Mouse (Mus musculus): ENCODE measurements around the gene Wipf3. TPM values are rescaled to one million over a fixed set of nuclear protein-coding genes. Genes with fewer than 3 reads are reported as not detected.

Wipf3 gene
- total and polyA plus RNA-seq, 3 experiments: 0.64 to 1.3 (median 1.2) TPM

GRCm38 (mm10) chr6:54434171-54434570 is 4.8 kb downstream of the Wipf3 start:
- H3K27me3 ChIP-seq (replicated peaks): peaks cover 10% of the 10 kb centered on the region

DNA sequence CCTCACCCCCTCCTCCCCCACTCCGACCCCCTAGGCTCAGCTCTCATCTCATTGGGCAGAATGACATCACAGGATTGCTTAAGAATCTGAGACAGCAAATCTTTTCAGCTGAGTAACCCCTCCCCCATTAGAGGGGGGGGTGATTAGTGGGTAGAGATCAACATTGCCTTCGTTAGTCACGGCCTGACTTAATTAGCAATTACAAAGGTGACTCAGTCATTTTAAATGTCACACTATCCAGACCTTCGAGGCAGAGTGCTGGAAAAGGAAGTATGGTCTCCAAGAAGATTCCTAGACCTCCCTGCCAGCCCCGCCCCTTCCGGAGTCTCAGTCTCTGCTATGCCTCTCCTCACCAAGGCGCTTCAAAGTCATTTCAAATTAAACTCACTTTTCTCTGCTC is 6.3 kb downstream of the Wipf3 start:
- DNase-seq (ENCODE audit: extremely low read depth): no peak
- no peak for TF ChIP-seq IRF4 (IDR thresholded peaks at IDR 0.05; ENCODE audit: low read depth, low read length)
- no peak for TF ChIP-seq CHD1 (IDR thresholded peaks at IDR 0.05; ENCODE audit: low read depth, low read length)
- no peak for TF ChIP-seq ETS1 (conservative IDR thresholded peaks at IDR 0.05; ENCODE audit: low read depth, low read length)
- no peaks in the 10 kb centered on the region for H3K79me2 ChIP-seq (replicated peaks; ENCODE audit: control insufficient read depth, extremely low read depth, insufficient read depth, poor library complexity, severe bottlenecking)
- H3K27ac ChIP-seq (ENCODE audit: insufficient read depth, low read depth): no peak overlapping the region
- H3K27me3 ChIP-seq (replicated peaks): no peaks in the 10 kb centered on the region
- H3K4me3 ChIP-seq (replicated peaks in 1 of 3; ENCODE audit: low read depth in 2 of 3, low read length in 2 of 3, poor library complexity in 1 of 3): no peak overlapping the region
- in situ Hi-C loops (cut with MboI; ENCODE audit: low pct_ligation_motif_present, low pct_unique_long_range_greater_than_20kb, low sequenced_read_pairs): no loop called here
- H3K4me2 ChIP-seq (ENCODE audit: insufficient read depth, low read depth, poor library complexity, severe bottlenecking): no peak overlapping the region
- H3K4me1 ChIP-seq (ENCODE audit: control insufficient read depth in 1 of 2, insufficient read depth in 2 of 2): peaks cover 21 to 74% of the 10 kb centered on the region in 2 experiments
- no peaks in the 10 kb centered on the region for H3K9me3 ChIP-seq (replicated peaks; ENCODE audit: low read length)
- dilution Hi-C loops (cut with MboI; ENCODE audit: extremely low pct_ligation_motif_present, extremely low pct_unique_long_range_greater_than_20kb, low sequenced_read_pairs): no loop called here
- no peak overlapping the region for H3K9ac ChIP-seq (ENCODE audit: insufficient read depth, low read depth)
- H3K36me3 ChIP-seq (replicated peaks in 1 of 2; ENCODE audit: control insufficient read depth in 1 of 2, insufficient read depth in 1 of 2, low read length in 1 of 2): no peaks in the 10 kb centered on the region

More at GRCm38 (mm10) chr6:54434171-54434570, 4.8 kb downstream of the Wipf3 start:
- Histone ChIP-seq H3K4me2 (ENCODE audit: insufficient read depth, low read depth, poor library complexity, severe bottlenecking) (no peak overlapping the region), H3K4me3 (replicated peaks in 1 of 3; ENCODE audit: low read depth in 2 of 3, low read length in 2 of 3, poor library complexity in 1 of 3) (no peak overlapping the region), H3K27ac (ENCODE audit: insufficient read depth, low read depth) (no peak overlapping the region), H3K36me3 (replicated peaks in 1 of 2; ENCODE audit: control insufficient read depth in 1 of 2, insufficient read depth in 1 of 2, low read length in 1 of 2) (no peaks in the 10 kb centered on the region), H3K4me1 (ENCODE audit: control insufficient read depth in 1 of 2, insufficient read depth in 2 of 2) (peaks cover 17 to 77% of the 10 kb centered on the region in 2 experiments), H3K79me2 (replicated peaks; ENCODE audit: control insufficient read depth, extremely low read depth, insufficient read depth, poor library complexity, severe bottlenecking) (no peaks in the 10 kb centered on the region), H3K9ac (ENCODE audit: insufficient read depth, low read depth) (no peak overlapping the region), H3K9me3 (replicated peaks; ENCODE audit: low read length) (no peaks in the 10 kb centered on the region)
- TF ChIP-seq ZNF384 (IDR thresholded peaks at IDR 0.05; ENCODE audit: low read depth, low read length) (peak; percentile 18; the same call in 1 of the 2 replicates), ETS1 (conservative IDR thresholded peaks at IDR 0.05; ENCODE audit: low read depth, low read length) (no peak)
- in situ Hi-C loops (cut with MboI; ENCODE audit: low pct_ligation_motif_present, low pct_unique_long_range_greater_than_20kb, low sequenced_read_pairs) (no loop called here), dilution Hi-C loops (cut with MboI; ENCODE audit: extremely low pct_ligation_motif_present, extremely low pct_unique_long_range_greater_than_20kb, low sequenced_read_pairs) (no loop called here)
- DNase-seq (ENCODE audit: extremely low read depth): no peak

- no peaks in the 10 kb centered on the region for H3K9me3 ChIP-seq (replicated peaks; ENCODE audit: low read length)
- H3K4me3 ChIP-seq (replicated peaks in 1 of 3; ENCODE audit: low read depth in 2 of 3, low read length in 2 of 3, poor library complexity in 1 of 3): no peak overlapping the region
- DNase-seq (ENCODE audit: extremely low read depth): no peak
- peaks cover 21 to 70% of the 10 kb centered on the region in 2 experiments for H3K4me1 ChIP-seq (ENCODE audit: control insufficient read depth in 1 of 2, insufficient read depth in 2 of 2)
- no peak overlapping the region for H3K9ac ChIP-seq (ENCODE audit: insufficient read depth, low read depth)
- H3K4me2 ChIP-seq (ENCODE audit: insufficient read depth, low read depth, poor library complexity, severe bottlenecking): no peak overlapping the region
- in situ Hi-C loops (cut with MboI; ENCODE audit: low pct_ligation_motif_present, low pct_unique_long_range_greater_than_20kb, low sequenced_read_pairs) (no loop called here), dilution Hi-C loops (cut with MboI; ENCODE audit: extremely low pct_ligation_motif_present, extremely low pct_unique_long_range_greater_than_20kb, low sequenced_read_pairs) (no loop called here)
- no peaks in the 10 kb centered on the region for H3K36me3 ChIP-seq (replicated peaks in 1 of 2; ENCODE audit: control insufficient read depth in 1 of 2, insufficient read depth in 1 of 2, low read length in 1 of 2)
- H3K79me2 ChIP-seq (replicated peaks; ENCODE audit: control insufficient read depth, extremely low read depth, insufficient read depth, poor library complexity, severe bottlenecking): no peaks in the 10 kb centered on the region
- no peak overlapping the region for H3K27ac ChIP-seq (ENCODE audit: insufficient read depth, low read depth)
- H3K27me3 ChIP-seq (replicated peaks): no peaks in the 10 kb centered on the region
- TF ChIP-seq RAD21 (IDR thresholded peaks at IDR 0.05; ENCODE audit: low read depth, low read length) (no peak), MXI1 (IDR thresholded peaks at IDR 0.05; ENCODE audit: low read depth, low read length) (no peak), TBP (conservative IDR thresholded peaks at IDR 0.05; ENCODE audit: low read depth, low read length) (no peak), PAX5 (IDR thresholded peaks at IDR 0.05; ENCODE audit: low read length) (no peak), JUN (IDR thresholded peaks at IDR 0.05; ENCODE audit: insufficient read depth, low read depth, low read length) (no peak), SIN3A (IDR thresholded peaks at IDR 0.05; ENCODE audit: low read length) (no peak), ZMIZ1 (IDR thresholded peaks at IDR 0.05; ENCODE audit: low read depth, low read length) (no peak), ETS1 (conservative IDR thresholded peaks at IDR 0.05; ENCODE audit: low read depth, low read length) (no peak), NELFE (IDR thresholded peaks at IDR 0.05; ENCODE audit: low read depth, low read length) (no peak), MEF2A (IDR thresholded peaks at IDR 0.05; ENCODE audit: borderline replicate concordance, low read depth, low read length) (no peak)
Measured at GRCm38 (mm10) chr6:54436286-54436685, 6.9 kb downstream of the Wipf3 start.
